Mouse (Mus musculus) G1E (cell line): ENCODE data around the gene B3galnt1.

Experiments used
- CTCF ChIP-seq: IDR thresholded peaks from 2 replicates; pipeline ENCODE4 v1.5.1; 2012; ENCODE audit warnings: low read depth, low read length, inconsistent platforms, mixed read lengths
- GATA1 ChIP-seq: IDR thresholded peaks from 2 replicates; pipeline ENCODE4 v1.6.1; 2012; ENCODE audit warnings: borderline replicate concordance, low read length, inconsistent platforms, mixed read lengths
- POLR2AphosphoS5 ChIP-seq: IDR thresholded peaks from 2 replicates; pipeline ENCODE4 v1.6.1; 2012; ENCODE audit warnings: low read depth, low read length, inconsistent platforms; ENCODE audit not compliant: insufficient replicate concordance
- TAL1 ChIP-seq: conservative IDR thresholded peaks from 2 replicates; pipeline ENCODE4 v1.6.1; 2012; ENCODE audit warnings: low read depth, low read length, inconsistent platforms, mixed read lengths

GRCm38 (mm10) chr3:69559316-69559974 is 39.3 kb downstream of the B3galnt1 start:
- no peak for TF ChIP-seq CTCF
- TF ChIP-seq GATA1: no peak
- TF ChIP-seq POLR2AphosphoS5: no peak
- TF ChIP-seq TAL1: no peak
